Mouse (Mus musculus): ENCODE results near the gene Xpo5. TPM values are rescaled to one million over a fixed set of nuclear protein-coding genes. Genes with fewer than 3 reads are reported as not detected.

The Xpo5 gene
- polyA plus RNA-seq, 1 experiment: 19.6 TPM

GRCm38 (mm10) chr17:46274465-46274864 is 71.9 kb downstream of the Xpo5 start:
- no peak overlapping the region for H3K4me3 ChIP-seq (replicated peaks; ENCODE audit: extremely low read depth, low read depth, low read length)
- DNase-seq: no peak
- TF ChIP-seq CTCF (IDR thresholded peaks at IDR 0.05; ENCODE audit: insufficient read depth, low read length) (no peak), POLR2A (IDR thresholded peaks at IDR 0.05; ENCODE audit: borderline replicate concordance, extremely low read depth, low read depth, low read length) (no peak)
- no peaks in the 10 kb centered on the region for H3K4me1 ChIP-seq (ENCODE audit: control insufficient read depth, insufficient read depth, low read length)
- 71% methylated on average over 6 of the region's 6 CpGs for WGBS

GRCm38 (mm10) chr17:46275034-46275433 is 72.5 kb downstream of the Xpo5 start:
- WGBS: 79% methylated on average over 6 of the region's 6 CpGs
- DNase-seq: no peak
- no peak overlapping the region for H3K4me3 ChIP-seq (replicated peaks; ENCODE audit: extremely low read depth, low read depth, low read length)
- no peaks in the 10 kb centered on the region for H3K4me1 ChIP-seq (ENCODE audit: control insufficient read depth, insufficient read depth, low read length)
- TF ChIP-seq CTCF (IDR thresholded peaks at IDR 0.05; ENCODE audit: insufficient read depth, low read length): no peak
- no peak for TF ChIP-seq POLR2A (IDR thresholded peaks at IDR 0.05; ENCODE audit: borderline replicate concordance, extremely low read depth, low read depth, low read length)

- TF ChIP-seq CTCF (IDR thresholded peaks at IDR 0.05; ENCODE audit: insufficient read depth, low read length) (no peak), POLR2A (IDR thresholded peaks at IDR 0.05; ENCODE audit: borderline replicate concordance, extremely low read depth, low read depth, low read length) (no peak)
- DNase-seq: no peak
- Histone ChIP-seq H3K4me3 (replicated peaks; ENCODE audit: extremely low read depth, low read depth, low read length) (no peak overlapping the region), H3K4me1 (ENCODE audit: control insufficient read depth, insufficient read depth, low read length) (no peaks in the 10 kb centered on the region)
- 82% methylated on average over 10 of the region's 10 CpGs for WGBS
Measured at GRCm38 (mm10) chr17:46275506-46275905, 72.9 kb downstream of the Xpo5 start.

- WGBS: 65% methylated on average over 4 of the region's 4 CpGs
- no peak for TF ChIP-seq POLR2A (IDR thresholded peaks at IDR 0.05; ENCODE audit: borderline replicate concordance, extremely low read depth, low read depth, low read length)
- no peak for TF ChIP-seq CTCF (IDR thresholded peaks at IDR 0.05; ENCODE audit: insufficient read depth, low read length)
- no peak for DNase-seq
- no peaks in the 10 kb centered on the region; the same call in 1 of the 2 replicates for H3K4me1 ChIP-seq (ENCODE audit: control insufficient read depth, insufficient read depth, low read length)
- H3K4me3 ChIP-seq (replicated peaks; ENCODE audit: extremely low read depth, low read depth, low read length): no peak overlapping the region
Measured at GRCm38 (mm10) chr17:46277586-46277985, 75.0 kb downstream of the Xpo5 start.

GRCm38 (mm10) chr17:46278011-46278765 is 75.6 kb downstream of the Xpo5 start:
- DNase-seq: no peak
- 86% methylated on average over 12 of the region's 12 CpGs for WGBS
- Histone ChIP-seq H3K4me1 (ENCODE audit: control insufficient read depth, insufficient read depth, low read length) (no peaks in the 10 kb centered on the region; the same call in 1 of the 2 replicates), H3K4me3 (replicated peaks; ENCODE audit: extremely low read depth, low read depth, low read length) (no peak overlapping the region)
- TF ChIP-seq POLR2A (IDR thresholded peaks at IDR 0.05; ENCODE audit: borderline replicate concordance, extremely low read depth, low read depth, low read length) (no peak), CTCF (IDR thresholded peaks at IDR 0.05; ENCODE audit: insufficient read depth, low read length) (no peak)

DNA sequence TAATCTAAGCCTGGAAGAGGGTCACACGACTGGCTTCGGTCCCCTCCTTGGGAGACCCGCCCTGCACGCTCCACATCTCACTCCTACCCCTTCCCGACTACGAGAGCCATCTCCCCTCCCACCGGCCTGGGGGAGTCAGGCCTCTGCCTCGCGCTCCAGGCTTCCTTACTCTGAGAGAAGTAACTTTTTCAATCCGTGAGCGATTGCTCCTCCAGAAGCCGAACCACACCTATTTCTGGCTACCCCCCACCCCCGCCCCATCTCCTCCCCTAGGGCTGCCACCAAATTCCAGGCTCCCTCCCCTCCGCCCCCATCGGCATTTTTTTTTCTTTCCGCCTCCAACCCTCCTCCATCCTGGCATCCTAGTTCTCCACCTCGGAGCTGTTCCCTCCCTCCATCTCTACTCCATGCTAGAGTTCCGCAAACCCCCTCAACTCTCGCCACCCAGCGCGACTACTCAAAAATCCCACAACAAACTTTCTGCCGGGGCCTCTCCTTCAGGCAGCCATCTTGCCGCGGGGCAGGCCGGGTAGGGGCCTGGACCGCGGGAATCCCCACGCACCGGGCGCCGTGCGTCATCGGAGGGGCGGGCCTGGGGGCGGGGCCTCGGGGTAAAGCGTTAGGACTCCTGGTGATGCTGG is 80.0 kb downstream of the Xpo5 start, which contains the start of gene Tjap1:
TSS of gene Tjap1 (minus strand) at position 544 of the 641 bp plus-strand sequence.
- no peaks in the 10 kb centered on the region; the same call in 1 of the 2 replicates for H3K4me1 ChIP-seq (ENCODE audit: control insufficient read depth, insufficient read depth, low read length)
- under 1% methylated on average over 37 of the region's 37 CpGs for WGBS
- H3K4me3 ChIP-seq (replicated peaks; ENCODE audit: extremely low read depth, low read depth, low read length): peak within 1 kb of the TSS; percentile 96
- TF ChIP-seq CTCF (IDR thresholded peaks at IDR 0.05; ENCODE audit: insufficient read depth, low read length): no peak
- TF ChIP-seq POLR2A (IDR thresholded peaks at IDR 0.05; ENCODE audit: borderline replicate concordance, extremely low read depth, low read depth, low read length): peak; percentile 72
- DNase-seq: peak; percentile 77

GRCm38 (mm10) chr17:46283140-46283539 is 80.6 kb downstream of the Xpo5 start:
- no peak for DNase-seq
- no peak overlapping the region for H3K4me3 ChIP-seq (replicated peaks; ENCODE audit: extremely low read depth, low read depth, low read length)
- no peaks in the 10 kb centered on the region; the same call in 1 of the 2 replicates for H3K4me1 ChIP-seq (ENCODE audit: control insufficient read depth, insufficient read depth, low read length)
- 24% methylated on average over 9 of the region's 9 CpGs for WGBS
- no peak for TF ChIP-seq CTCF (IDR thresholded peaks at IDR 0.05; ENCODE audit: insufficient read depth, low read length)
- no peak for TF ChIP-seq POLR2A (IDR thresholded peaks at IDR 0.05; ENCODE audit: borderline replicate concordance, extremely low read depth, low read depth, low read length)

GRCm38 (mm10) chr17:46283911-46284310 is 81.3 kb downstream of the Xpo5 start:
- DNase-seq: no peak
- no peaks in the 10 kb centered on the region; the same call in 1 of the 2 replicates for H3K4me1 ChIP-seq (ENCODE audit: control insufficient read depth, insufficient read depth, low read length)
- TF ChIP-seq POLR2A (IDR thresholded peaks at IDR 0.05; ENCODE audit: borderline replicate concordance, extremely low read depth, low read depth, low read length): no peak
- no peak for TF ChIP-seq CTCF (IDR thresholded peaks at IDR 0.05; ENCODE audit: insufficient read depth, low read length)
- WGBS: 84% methylated on average over 8 of the region's 8 CpGs
- H3K4me3 ChIP-seq (replicated peaks; ENCODE audit: extremely low read depth, low read depth, low read length): no peak overlapping the region

GRCm38 (mm10) chr17:46284653-46285052 is 82.1 kb downstream of the Xpo5 start:
- 44% methylated on average over 7 of the region's 7 CpGs for WGBS
- H3K4me3 ChIP-seq (replicated peaks; ENCODE audit: extremely low read depth, low read depth, low read length): no peak overlapping the region
- no peak for TF ChIP-seq POLR2A (IDR thresholded peaks at IDR 0.05; ENCODE audit: borderline replicate concordance, extremely low read depth, low read depth, low read length)
- no peak for TF ChIP-seq CTCF (IDR thresholded peaks at IDR 0.05; ENCODE audit: insufficient read depth, low read length)
- no peaks in the 10 kb centered on the region; the same call in 1 of the 2 replicates for H3K4me1 ChIP-seq (ENCODE audit: control insufficient read depth, insufficient read depth, low read length)
- DNase-seq: no peak

Measured in lung, adult 2 months (tissue).